Mouse (Mus musculus) intestine, postnatal 0 days (tissue): ENCODE results near the gene Gm2075. TPM values are rescaled to one million over a fixed set of nuclear protein-coding genes. Genes with fewer than 3 reads are reported as not detected.
"Not testable (repeated sequence)": the region's sequence is repeated elsewhere in the genome, so short reads cannot be mapped to it uniquely, and the experiment has no call there.

Experiments
- ATAC-seq: fragments of 200-750 bp; cut with Nextera tagmentation; 2 replicates; pipeline ENCODE4 v1.8.0; 2017; ENCODE audit warnings: mild to moderate bottlenecking, moderate TSS enrichment, moderate library complexity
- H3K27ac ChIP-seq: fragments of 300-500 bp; sonication (generic); 2 replicates; pipeline ENCODE4 v1.5.1; 2014; ENCODE audit warnings: mild to moderate bottlenecking, low read depth, low read length, moderate library complexity
- H3K27me3 ChIP-seq: fragments of 300-500 bp; sonication (generic); replicated peaks from 2 replicates; pipeline ENCODE4 v1.6.1; 2014; ENCODE audit warnings: low read length, mixed read lengths; ENCODE audit not compliant: control insufficient read depth, insufficient read depth
- H3K36me3 ChIP-seq: fragments of 300-500 bp; sonication (generic); 2 replicates; pipeline ENCODE4 v1.6.1; 2014; ENCODE audit warnings: mild to moderate bottlenecking, moderate library complexity; ENCODE audit not compliant: control insufficient read depth, insufficient read depth
- H3K4me1 ChIP-seq: fragments of 300-500 bp; sonication (generic); replicated peaks from 2 replicates; pipeline ENCODE4 v1.6.1; 2014; ENCODE audit warnings: antibody characterized with exemption, low read length, mixed read lengths; ENCODE audit not compliant: control insufficient read depth, insufficient read depth
- H3K4me2 ChIP-seq: fragments of 300-500 bp; sonication (generic); replicated peaks from 2 replicates; pipeline ENCODE4 v1.6.1; 2014; ENCODE audit warnings: low read depth, mild to moderate bottlenecking, moderate library complexity
- H3K4me3 ChIP-seq: fragments of 300-500 bp; sonication (generic); 2 replicates; pipeline ENCODE4 v1.5.1; 2014; ENCODE audit warnings: low read depth, low read length
- H3K9ac ChIP-seq: fragments of 300-500 bp; sonication (generic); 2 replicates; pipeline ENCODE4 v1.6.1; 2014; ENCODE audit warnings: mild to moderate bottlenecking, low read depth, low read length
- H3K9me3 ChIP-seq: fragments of 300-500 bp; sonication (generic); 2 replicates; pipeline ENCODE4 v1.6.1; 2016; ENCODE audit warnings: mixed run types; ENCODE audit not compliant: control insufficient read depth
- WGBS: fragments of 180-500 bp; shearing (Covaris S2); extraction: QIAGEN DNeasy Blood & Tissue Kit; methylation state at CpG from one replicate; pipeline ENCODE4 v1.1.7; 2014; 5-methylcytosine and 5-hydroxymethylcytosine counted together
- polyA plus RNA-seq: library from polyadenylated mRNA; unstranded; fragments of >200 nt; fragmentation: Nextera tagmentation; extraction: Ambion mirVana; gene quantifications from 2 replicates; pipeline ENCODE4 v1.2.1, GENCODE M21; 2015

Gene Gm2075
- not detected in 2 replicates for polyA plus RNA-seq

GRCm38 (mm10) chr12:88011548-88011947 is at the start of gene Gm2075:
Gm2075 (plus strand) TSS chr12:88011848.
- not testable (repeated sequence) for H3K9me3 ChIP-seq, H3K9ac ChIP-seq, H3K4me3 ChIP-seq, H3K4me1 ChIP-seq, H3K27me3 ChIP-seq, H3K36me3 ChIP-seq, H3K4me2 ChIP-seq, ATAC-seq, H3K27ac ChIP-seq
- WGBS: no CpG with 5 or more reads among the region's 1 CpGs

DNA sequence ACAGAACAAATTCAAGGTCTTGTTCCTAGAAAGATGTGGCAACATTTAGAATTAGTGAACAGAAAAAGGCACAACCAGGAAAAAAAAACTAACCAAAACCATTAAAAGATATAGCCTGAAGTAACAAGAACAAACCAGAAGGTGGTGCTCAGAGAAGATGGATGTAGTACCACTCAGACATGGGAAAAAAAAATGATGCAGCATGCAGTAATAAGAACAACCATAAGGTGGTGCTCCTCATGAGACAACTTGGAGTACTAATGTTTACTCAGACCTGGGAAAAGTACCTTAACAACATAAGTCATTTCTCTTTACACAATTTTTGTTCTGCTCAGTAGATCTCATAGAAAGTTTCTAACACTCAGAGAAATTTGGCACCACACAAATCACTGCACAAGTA is 27.6 kb upstream of the Gm2075 start:
- not testable (repeated sequence) for H3K36me3 ChIP-seq, ATAC-seq, H3K9ac ChIP-seq, H3K27ac ChIP-seq, H3K9me3 ChIP-seq, H3K4me3 ChIP-seq, H3K27me3 ChIP-seq, H3K4me1 ChIP-seq, H3K4me2 ChIP-seq

- not testable (repeated sequence) for H3K9ac ChIP-seq, H3K27me3 ChIP-seq, ATAC-seq, H3K9me3 ChIP-seq, H3K4me3 ChIP-seq, H3K27ac ChIP-seq, H3K4me1 ChIP-seq, H3K36me3 ChIP-seq, H3K4me2 ChIP-seq
- WGBS: 51% methylated on average over 3 of the region's 3 CpGs
These were observed 7.5 kb upstream of the Gm2075 start for GRCm38 (mm10) chr12:88004118-88004517.

- H3K27ac ChIP-seq, H3K4me3 ChIP-seq, H3K9me3 ChIP-seq, H3K36me3 ChIP-seq, H3K9ac ChIP-seq, ATAC-seq, H3K4me2 ChIP-seq, H3K4me1 ChIP-seq, H3K27me3 ChIP-seq: not testable (repeated sequence)
- 69% methylated on average over 1 of the region's 2 CpGs for WGBS
These were observed 7.0 kb downstream of the Gm2075 start, which contains the start of gene Gm6803 for GRCm38 (mm10) chr12:88018671-88019070. Gm6803 (minus strand) TSS chr12:88018771.

DNA sequence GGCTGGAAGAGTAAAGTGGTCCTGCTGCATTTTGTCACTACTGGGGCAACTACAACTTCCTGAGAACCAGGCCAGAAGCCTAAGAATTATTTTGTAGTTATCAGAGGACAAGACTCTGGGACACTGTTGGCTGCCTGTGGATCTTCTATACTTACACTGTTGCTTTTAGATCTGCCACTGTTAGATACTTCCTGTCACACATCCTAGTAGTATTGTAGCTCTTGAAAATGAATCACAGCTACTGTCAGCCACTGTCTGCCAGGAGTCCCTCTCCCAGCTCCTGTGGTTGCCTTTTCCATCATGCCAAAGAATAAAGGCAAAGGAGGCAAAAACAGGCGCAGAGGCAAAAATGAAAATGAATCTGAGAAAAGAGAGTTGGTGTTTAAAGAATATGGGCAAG is 15.1 kb downstream of the Gm2075 start, which contains the start of gene Gm2056:
Gm2056 (plus strand) TSS at position 301 of the 400 bp plus-strand sequence.
- H3K9ac ChIP-seq, ATAC-seq, H3K4me3 ChIP-seq, H3K36me3 ChIP-seq, H3K4me1 ChIP-seq, H3K4me2 ChIP-seq, H3K9me3 ChIP-seq, H3K27me3 ChIP-seq, H3K27ac ChIP-seq: not testable (repeated sequence)
- 78% methylated on average over 1 of the region's 1 CpGs for WGBS

DNA sequence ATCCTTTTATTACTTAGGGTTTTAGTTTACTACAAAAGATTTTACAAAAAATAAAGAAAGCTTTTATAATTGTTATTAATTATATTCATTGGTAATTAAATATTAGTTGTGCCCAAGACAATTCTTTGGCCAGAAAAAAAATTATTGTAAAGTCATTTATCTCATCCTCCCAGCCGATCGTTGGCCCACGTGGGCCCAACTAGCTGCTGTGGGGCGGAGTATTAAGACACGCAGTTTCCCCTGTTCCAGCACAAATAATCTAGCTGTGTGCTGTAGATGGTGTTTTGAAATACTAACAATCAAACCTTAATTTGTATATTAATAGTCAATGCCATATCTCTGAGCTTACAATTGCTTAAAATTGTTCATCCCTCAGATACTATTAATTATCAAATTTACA is 20.6 kb downstream of the Gm2075 start:
- not testable (repeated sequence) for H3K27ac ChIP-seq, H3K27me3 ChIP-seq, H3K4me1 ChIP-seq, ATAC-seq, H3K9me3 ChIP-seq, H3K9ac ChIP-seq, H3K4me3 ChIP-seq, H3K4me2 ChIP-seq, H3K36me3 ChIP-seq
- 90% methylated on average over 5 of the region's 5 CpGs for WGBS

DNA sequence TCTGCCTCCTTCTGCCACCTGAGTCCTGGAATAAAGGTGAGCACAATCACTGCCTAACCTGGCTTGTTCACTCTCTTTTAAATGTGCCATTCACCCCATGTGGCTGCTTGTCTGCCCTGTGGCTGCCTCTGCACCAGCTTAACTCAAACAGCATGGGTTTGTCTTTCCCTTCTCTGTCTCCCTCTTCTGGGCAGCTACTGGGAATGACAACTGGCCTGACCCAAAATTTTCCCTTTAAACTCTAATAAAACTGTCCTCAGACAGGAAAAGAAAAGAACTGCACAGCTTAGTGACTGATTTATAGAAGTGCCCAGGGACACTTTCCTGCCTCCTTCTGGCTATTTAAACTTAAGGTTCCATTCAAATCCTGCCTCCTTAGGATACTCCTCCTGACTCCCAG is 27.4 kb downstream of the Gm2075 start:
- H3K9ac ChIP-seq, H3K4me3 ChIP-seq, H3K36me3 ChIP-seq, ATAC-seq, H3K4me1 ChIP-seq, H3K27me3 ChIP-seq, H3K4me2 ChIP-seq, H3K27ac ChIP-seq, H3K9me3 ChIP-seq: not testable (repeated sequence)

DNA sequence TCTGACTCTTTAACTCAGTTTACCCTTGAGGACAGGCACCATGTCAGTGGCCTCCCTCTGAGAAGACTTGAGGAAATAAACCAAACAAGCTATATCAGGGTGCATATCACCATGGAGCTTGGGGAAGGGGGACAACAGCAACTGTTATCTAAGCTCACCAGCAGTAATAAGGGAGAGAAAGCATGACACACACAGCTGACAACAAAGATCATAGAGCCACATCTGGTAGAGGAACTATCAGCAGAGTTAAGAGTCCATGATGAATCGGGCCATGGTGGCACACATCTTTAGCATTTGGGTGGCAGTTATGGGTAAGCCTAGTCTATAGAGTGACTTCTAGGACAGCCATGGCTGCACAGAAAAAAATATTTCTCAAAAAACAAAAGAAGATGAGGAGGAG is 28.1 kb downstream of the Gm2075 start:
- not testable (repeated sequence) for H3K4me3 ChIP-seq, H3K4me1 ChIP-seq, H3K4me2 ChIP-seq, H3K36me3 ChIP-seq, H3K27ac ChIP-seq, H3K9me3 ChIP-seq, H3K9ac ChIP-seq, ATAC-seq, H3K27me3 ChIP-seq
- WGBS: 80% methylated on average over 1 of the region's 1 CpGs

DNA sequence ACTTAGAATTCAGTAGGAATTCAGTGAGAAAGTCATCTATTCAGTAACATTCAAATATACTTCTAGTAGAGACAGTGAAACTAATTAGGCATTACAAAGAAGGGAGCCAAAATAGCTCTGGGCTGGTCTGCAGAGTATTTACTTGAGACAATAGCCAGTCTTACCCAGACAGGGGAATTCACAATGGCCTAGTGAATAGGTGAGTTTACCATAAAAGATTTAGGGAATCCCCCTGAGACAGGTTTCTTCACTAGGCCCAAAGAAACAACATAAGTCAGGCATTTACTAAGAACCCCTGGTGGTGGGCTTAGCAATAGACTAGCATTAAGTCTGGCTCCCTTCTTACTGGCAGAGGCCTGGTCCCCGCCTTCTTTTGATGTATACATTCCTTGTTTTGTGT is 33.6 kb downstream of the Gm2075 start:
- not testable (repeated sequence) for H3K27ac ChIP-seq, ATAC-seq
- WGBS: 63% methylated on average over 1 of the region's 1 CpGs

More for the DNA sequence above, 33.6 kb downstream of the Gm2075 start:
- not testable (repeated sequence) for H3K9ac ChIP-seq, H3K4me2 ChIP-seq, H3K27me3 ChIP-seq, H3K9me3 ChIP-seq, H3K4me1 ChIP-seq, H3K36me3 ChIP-seq, H3K4me3 ChIP-seq
